Mouse (Mus musculus) intestine, postnatal 0 days (tissue): ENCODE measurements around the gene Rfx4. TPM values are rescaled to one million over a fixed set of nuclear protein-coding genes. Genes with fewer than 3 reads are reported as not detected.

Experiments used
- ATAC-seq: fragments of 200-750 bp; cut with Nextera tagmentation; 2 replicates; pipeline ENCODE4 v1.8.0; 2017; ENCODE audit warnings: mild to moderate bottlenecking, moderate TSS enrichment, moderate library complexity
- H3K27ac ChIP-seq: fragments of 300-500 bp; sonication (generic); 2 replicates; pipeline ENCODE4 v1.5.1; 2014; ENCODE audit warnings: mild to moderate bottlenecking, low read depth, low read length, moderate library complexity
- H3K27me3 ChIP-seq: fragments of 300-500 bp; sonication (generic); replicated peaks from 2 replicates; pipeline ENCODE4 v1.6.1; 2014; ENCODE audit warnings: low read length, mixed read lengths; ENCODE audit not compliant: control insufficient read depth, insufficient read depth
- H3K36me3 ChIP-seq: fragments of 300-500 bp; sonication (generic); 2 replicates; pipeline ENCODE4 v1.6.1; 2014; ENCODE audit warnings: mild to moderate bottlenecking, moderate library complexity; ENCODE audit not compliant: control insufficient read depth, insufficient read depth
- H3K4me1 ChIP-seq: fragments of 300-500 bp; sonication (generic); replicated peaks from 2 replicates; pipeline ENCODE4 v1.6.1; 2014; ENCODE audit warnings: antibody characterized with exemption, low read length, mixed read lengths; ENCODE audit not compliant: control insufficient read depth, insufficient read depth
- H3K4me2 ChIP-seq: fragments of 300-500 bp; sonication (generic); replicated peaks from 2 replicates; pipeline ENCODE4 v1.6.1; 2014; ENCODE audit warnings: low read depth, mild to moderate bottlenecking, moderate library complexity
- H3K4me3 ChIP-seq: fragments of 300-500 bp; sonication (generic); 2 replicates; pipeline ENCODE4 v1.5.1; 2014; ENCODE audit warnings: low read depth, low read length
- H3K9ac ChIP-seq: fragments of 300-500 bp; sonication (generic); 2 replicates; pipeline ENCODE4 v1.6.1; 2014; ENCODE audit warnings: mild to moderate bottlenecking, low read depth, low read length
- H3K9me3 ChIP-seq: fragments of 300-500 bp; sonication (generic); 2 replicates; pipeline ENCODE4 v1.6.1; 2016; ENCODE audit warnings: mixed run types; ENCODE audit not compliant: control insufficient read depth
- CTCF ChIP-seq: sonication (generic); IDR thresholded peaks from 2 replicates; pipeline ENCODE4 v1.5.1; 2016; ENCODE audit warnings: low read depth, mild to moderate bottlenecking, control low read depth, antibody characterized with exemption, moderate library complexity
- WGBS: fragments of 180-500 bp; shearing (Covaris S2); extraction: QIAGEN DNeasy Blood & Tissue Kit; methylation state at CpG from one replicate; pipeline ENCODE4 v1.1.7; 2014; 5-methylcytosine and 5-hydroxymethylcytosine counted together
- polyA plus RNA-seq: library from polyadenylated mRNA; unstranded; fragments of >200 nt; fragmentation: Nextera tagmentation; extraction: Ambion mirVana; gene quantifications from 2 replicates; pipeline ENCODE4 v1.2.1, GENCODE M21; 2015

Rfx4 gene
- polyA plus RNA-seq, 1 experiment from 2014 or later: not detected

DNA sequence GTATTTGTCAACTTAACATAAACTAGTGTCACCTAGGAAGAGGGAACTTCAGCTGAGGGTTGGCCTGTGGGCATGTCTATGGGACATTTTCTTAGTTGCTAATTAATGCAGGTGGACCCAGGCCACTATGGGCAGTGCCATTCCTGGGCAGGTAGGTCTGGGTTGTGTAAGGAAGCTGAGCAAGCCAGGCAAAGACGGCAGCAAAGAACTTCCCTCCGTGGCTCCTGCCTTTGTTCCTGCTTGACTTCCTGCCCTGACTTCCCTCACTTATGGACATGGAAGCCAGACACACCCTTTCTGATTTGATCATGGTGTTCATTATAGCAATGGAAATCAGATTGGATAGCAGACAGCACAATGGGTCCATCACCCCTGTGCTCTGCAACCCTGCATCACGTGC is 49.7 kb downstream of the Rfx4 start:
- no peak overlapping the region for H3K4me3 ChIP-seq
- ATAC-seq: no peak
- H3K27me3 ChIP-seq: no peaks in the 10 kb centered on the region
- WGBS: 72% methylated on average over 3 of the region's 3 CpGs
- H3K9ac ChIP-seq: no peak overlapping the region
- no peaks in the 10 kb centered on the region for H3K4me1 ChIP-seq
- no peak for TF ChIP-seq CTCF
- no peak overlapping the region for H3K27ac ChIP-seq
- H3K36me3 ChIP-seq: no peaks in the 10 kb centered on the region
- H3K4me2 ChIP-seq: no peak overlapping the region
- no peaks in the 10 kb centered on the region for H3K9me3 ChIP-seq

DNA sequence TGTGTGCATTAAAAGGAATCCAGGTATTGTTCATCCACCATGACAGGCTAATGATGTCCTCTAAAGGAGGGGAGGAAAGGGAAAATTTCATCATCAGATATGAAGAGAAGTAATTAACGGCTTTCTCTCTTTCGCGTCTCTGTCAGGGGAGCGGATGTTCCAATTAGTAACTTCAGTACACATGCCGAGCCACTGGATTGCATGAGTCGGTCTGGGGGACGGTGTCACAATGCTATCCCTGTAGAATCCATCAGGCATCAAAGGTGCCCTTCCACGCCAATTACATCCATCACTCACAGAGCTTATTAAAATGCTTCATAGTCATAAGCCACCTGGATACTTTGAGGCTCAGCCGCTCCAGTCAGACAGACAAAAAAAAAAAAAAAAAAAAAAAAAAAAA is 51.3 kb downstream of the Rfx4 start:
- H3K27ac ChIP-seq: no peak overlapping the region
- H3K4me2 ChIP-seq: no peak overlapping the region
- 89% methylated on average over 9 of the region's 9 CpGs for WGBS
- no peak for ATAC-seq
- no peak overlapping the region for H3K9ac ChIP-seq
- no peak for TF ChIP-seq CTCF
- H3K4me3 ChIP-seq: no peak overlapping the region
- H3K9me3 ChIP-seq: no peaks in the 10 kb centered on the region
- H3K36me3 ChIP-seq: no peaks in the 10 kb centered on the region
- no peaks in the 10 kb centered on the region for H3K4me1 ChIP-seq
- H3K27me3 ChIP-seq: no peaks in the 10 kb centered on the region

DNA sequence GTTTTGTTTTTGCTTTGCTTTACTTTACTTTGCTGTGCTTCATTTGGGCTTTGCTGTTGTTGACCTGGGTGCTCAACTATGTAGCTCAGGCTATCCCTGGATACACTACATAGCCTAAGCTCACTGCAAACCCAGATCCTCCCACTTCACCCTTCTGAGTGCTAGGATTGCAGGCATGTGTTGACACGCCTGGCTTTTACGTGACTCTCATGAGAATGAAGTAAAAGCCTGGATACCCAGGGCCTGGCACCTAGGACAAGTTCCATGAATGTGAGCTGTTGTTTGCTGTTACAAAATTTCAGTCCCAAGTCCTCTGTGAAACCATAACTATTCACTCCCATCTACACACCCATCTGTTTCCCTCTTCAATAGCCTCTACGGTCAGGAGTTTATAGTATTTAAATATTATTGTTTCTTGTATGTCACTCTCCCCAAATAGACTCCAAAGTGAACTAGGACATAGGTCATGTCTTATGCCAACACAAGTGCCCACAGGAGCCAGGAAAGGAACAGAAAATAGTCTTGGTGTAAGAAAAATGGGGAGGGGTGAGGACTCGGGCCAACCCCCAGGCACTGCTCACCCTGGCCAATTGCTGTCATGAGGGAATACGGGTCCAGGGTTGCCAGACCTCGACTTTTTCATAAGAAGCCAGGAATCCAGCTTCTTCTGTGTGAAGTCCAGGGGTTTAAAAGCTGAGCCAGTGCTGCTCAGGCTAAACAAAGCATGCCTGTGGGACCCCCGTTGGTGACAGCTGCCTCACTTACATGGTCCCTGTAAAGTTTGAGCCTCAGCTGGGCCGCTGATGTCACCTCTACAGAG is 54.4 kb downstream of the Rfx4 start:
- H3K4me2 ChIP-seq: no peak overlapping the region
- H3K9ac ChIP-seq: no peak overlapping the region
- no peak for ATAC-seq
- H3K4me3 ChIP-seq: no peak overlapping the region
- H3K27me3 ChIP-seq: no peaks in the 10 kb centered on the region
- no peaks in the 10 kb centered on the region for H3K9me3 ChIP-seq
- H3K36me3 ChIP-seq: no peaks in the 10 kb centered on the region
- H3K27ac ChIP-seq: no peak overlapping the region
- TF ChIP-seq CTCF: no peak
- no peaks in the 10 kb centered on the region for H3K4me1 ChIP-seq
- 79% methylated on average over 8 of the region's 8 CpGs for WGBS

DNA sequence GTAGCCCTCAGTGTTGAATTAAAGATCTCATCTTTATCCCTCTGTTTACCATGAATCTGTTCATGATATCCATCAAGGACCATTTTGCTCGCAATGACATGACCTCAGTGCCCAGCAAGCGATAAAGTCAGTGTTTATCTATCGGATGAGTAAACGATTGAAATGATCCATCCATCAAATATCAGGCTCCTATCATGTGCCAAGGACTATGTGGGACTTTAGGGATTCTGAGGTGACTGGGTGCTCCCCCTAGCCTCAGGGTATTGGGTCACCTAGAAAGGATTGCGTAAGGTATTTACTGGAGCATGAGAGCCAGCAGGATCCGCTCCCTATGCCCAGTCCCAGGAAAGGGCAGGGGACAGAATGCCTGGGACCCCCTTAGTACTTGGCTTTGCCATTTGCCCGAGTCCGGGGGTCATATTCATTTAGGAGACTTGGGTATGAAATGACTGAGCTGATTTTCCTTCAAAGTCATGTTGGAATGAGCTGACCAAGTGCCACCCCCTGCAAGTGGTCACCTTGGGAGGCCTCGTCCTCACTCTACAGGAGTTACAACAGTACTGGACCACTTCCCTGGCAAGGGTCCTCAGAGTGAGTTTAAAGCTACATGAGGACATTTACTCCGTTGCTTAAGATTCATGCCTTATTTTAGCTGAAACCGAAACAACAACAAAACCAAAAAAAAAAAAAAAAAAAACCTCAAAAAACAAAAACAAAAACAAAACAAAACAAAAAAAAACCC is 55.5 kb downstream of the Rfx4 start:
- Histone ChIP-seq H3K36me3 (no peaks in the 10 kb centered on the region), H3K27me3 (no peaks in the 10 kb centered on the region), H3K4me2 (no peak overlapping the region), H3K9me3 (no peaks in the 10 kb centered on the region), H3K27ac (no peak overlapping the region), H3K9ac (no peak overlapping the region), H3K4me3 (no peak overlapping the region), H3K4me1 (no peaks in the 10 kb centered on the region)
- TF ChIP-seq CTCF: no peak
- no peak for ATAC-seq
- 78% methylated on average over 11 of the region's 11 CpGs for WGBS

DNA sequence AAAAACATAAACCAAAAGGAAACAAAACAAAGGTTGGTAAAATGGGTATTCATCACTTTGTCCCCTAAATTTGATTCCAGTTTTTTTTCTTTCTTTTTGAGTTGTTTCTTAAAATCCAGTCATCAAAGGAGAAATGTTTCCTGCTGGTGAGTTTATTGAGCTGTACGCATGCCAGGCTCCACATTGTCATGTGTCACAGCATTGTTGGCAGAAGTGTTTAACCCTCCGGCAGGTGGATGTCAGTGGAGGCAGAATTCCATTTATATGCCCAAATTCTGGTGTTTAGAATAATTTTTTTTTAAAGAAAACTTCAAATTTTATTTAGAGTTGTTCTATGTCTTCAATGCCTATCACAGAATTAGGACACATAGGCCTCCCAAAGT is 56.0 kb downstream of the Rfx4 start:
- H3K4me2 ChIP-seq: no peak overlapping the region
- H3K4me1 ChIP-seq: no peaks in the 10 kb centered on the region
- WGBS: 87% methylated on average over 2 of the region's 2 CpGs
- no peaks in the 10 kb centered on the region for H3K27me3 ChIP-seq
- H3K9me3 ChIP-seq: no peaks in the 10 kb centered on the region
- no peak overlapping the region for H3K27ac ChIP-seq
- no peaks in the 10 kb centered on the region for H3K36me3 ChIP-seq
- no peak for ATAC-seq
- H3K9ac ChIP-seq: no peak overlapping the region
- TF ChIP-seq CTCF: no peak
- no peak overlapping the region for H3K4me3 ChIP-seq

- WGBS: 65% methylated on average over 4 of the region's 4 CpGs
- no peaks in the 10 kb centered on the region for H3K36me3 ChIP-seq
- H3K9ac ChIP-seq: no peak overlapping the region
These were observed 60.0 kb downstream of the Rfx4 start for GRCm38 (mm10) chr10:84815676-84816436.

More at GRCm38 (mm10) chr10:84815676-84816436, 60.0 kb downstream of the Rfx4 start:
- Histone ChIP-seq H3K4me2 (no peak overlapping the region), H3K4me3 (no peak overlapping the region), H3K9me3 (no peaks in the 10 kb centered on the region), H3K27me3 (no peaks in the 10 kb centered on the region), H3K27ac (no peak overlapping the region), H3K4me1 (no peaks in the 10 kb centered on the region)
- no peak for TF ChIP-seq CTCF
- no peak for ATAC-seq
